Mouse (Mus musculus) cerebellum, postnatal 10 days (tissue): ENCODE measurements around the gene Gm13078.

Source experiments
- DNase-seq, 2 experiments: peaks; one replicate each; pipeline ENCODE4 v3.0.0; 2021; ENCODE audit warnings: mixed read lengths in 2 of 2

Gm13078 gene

DNA sequence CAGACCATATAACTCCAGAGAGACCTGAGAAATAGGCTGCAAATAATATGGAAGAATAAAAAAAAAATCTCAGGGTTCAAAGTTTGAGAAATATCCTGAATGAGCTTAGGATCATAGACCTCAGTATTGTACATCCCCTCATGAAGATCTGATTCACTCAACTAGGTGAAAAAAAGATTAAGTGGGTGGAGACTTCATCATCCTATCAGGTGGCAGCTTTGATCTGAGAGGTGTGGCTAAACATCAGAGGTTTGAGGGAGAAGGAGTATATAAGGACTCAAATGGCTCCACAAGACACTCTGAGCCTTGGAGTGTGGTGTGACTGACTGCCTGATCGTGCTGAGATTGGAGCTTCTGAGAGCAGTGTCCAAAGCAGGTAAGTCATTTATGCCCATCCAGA is at the start of gene Gm13078:
Gene Gm13078 (plus strand): TSS at position 301 of the 400 bp plus-strand sequence.
- DNase-seq, result no peak

DNA sequence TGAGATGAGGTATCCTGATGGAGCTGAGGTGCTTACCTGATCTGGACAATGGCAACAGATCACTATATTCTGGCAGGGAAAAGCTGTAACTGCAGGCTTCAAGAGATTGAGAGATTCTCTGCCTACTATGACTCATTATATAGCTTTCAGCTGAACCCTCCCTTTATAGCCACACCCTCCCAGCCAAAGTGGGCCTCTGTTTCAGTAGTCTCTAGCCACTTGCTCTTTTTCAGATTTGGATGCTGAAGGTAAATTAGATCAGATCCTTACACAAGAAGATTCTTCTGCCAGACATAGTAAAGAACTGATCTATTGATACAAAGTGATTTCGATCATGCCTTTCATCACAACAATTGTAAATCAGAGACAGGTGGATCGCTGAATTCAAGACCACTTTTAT is 16.6 kb upstream of the Gm13078 start, which contains the start of gene Gm13089:
Gene Gm13089 (minus strand): TSS at position 101 of the 400 bp plus-strand sequence.
- DNase-seq, result no peak
